Mouse (Mus musculus): ENCODE measurements around the gene Actr2. TPM values are rescaled to one million over a fixed set of nuclear protein-coding genes. Genes with fewer than 3 reads are reported as not detected.
A peak's percentile ranks its signal among the peaks of the same experiment; 100 is the strongest.

Gene Actr2
- polyA plus RNA-seq, 2 experiments = 30.3 to 31.0 TPM

DNA sequence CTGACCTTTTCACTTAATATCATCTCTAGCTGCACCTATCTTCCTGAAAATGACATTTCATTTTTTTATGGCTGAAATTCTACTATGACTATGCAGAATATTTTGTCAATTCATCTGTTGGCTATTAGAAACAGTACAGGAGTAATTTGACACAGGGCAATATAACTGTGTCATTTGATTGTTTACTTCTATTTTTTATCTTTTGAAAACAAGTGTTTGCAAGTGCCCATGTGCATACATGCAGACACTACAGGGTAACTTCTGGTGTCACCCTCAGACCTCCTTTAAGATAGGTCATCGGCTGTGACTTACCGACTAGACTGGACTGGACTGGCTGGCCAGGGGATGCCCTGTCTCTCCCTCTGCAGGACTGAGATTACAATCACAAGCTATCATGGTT lies 8.8 kb downstream of the Actr2 start:
- WGBS (ENCODE audit: insufficient replicate concordance) = 79% methylated on average over 2 of the region's 2 CpGs
- H3K9me3 ChIP-seq (ENCODE audit: control insufficient read depth, low read length) = no peaks in the 10 kb centered on the region
- H3K27ac ChIP-seq = peak overlapping the region; percentile 39; the same call in 1 of the 2 replicates
- H3K4me1 ChIP-seq (replicated peaks; ENCODE audit: control insufficient read depth in 2 of 2, insufficient read depth in 2 of 2, low read length in 1 of 2) = peaks cover 10 to 14% of the 10 kb centered on the region in 2 experiments
- H3K4me3 ChIP-seq (ENCODE audit: insufficient read depth in 1 of 2, low read depth in 2 of 2, low read length in 2 of 2) = no peak overlapping the region
- H3K27me3 ChIP-seq (ENCODE audit: control insufficient read depth, insufficient read depth, low read length) = no peaks in the 10 kb centered on the region
- no peak for TF ChIP-seq CTCF (IDR thresholded peaks at IDR 0.05; ENCODE audit: low read depth)
- TF ChIP-seq EP300 (IDR thresholded peaks at IDR 0.05; ENCODE audit: low read depth) = no peak
- no peak overlapping the region for H3K4me2 ChIP-seq (ENCODE audit: low read depth)
- H3K36me3 ChIP-seq (replicated peaks; ENCODE audit: control insufficient read depth, insufficient read depth, low read depth) = peaks cover 15% of the 10 kb centered on the region
- DNase-seq (ENCODE audit: low read depth in 3 of 3, low spot score in 3 of 3) = no peak
- no peak overlapping the region for H3K9ac ChIP-seq (replicated peaks)
- ATAC-seq (ENCODE audit: insufficient read depth) = peak; percentile 56

DNA sequence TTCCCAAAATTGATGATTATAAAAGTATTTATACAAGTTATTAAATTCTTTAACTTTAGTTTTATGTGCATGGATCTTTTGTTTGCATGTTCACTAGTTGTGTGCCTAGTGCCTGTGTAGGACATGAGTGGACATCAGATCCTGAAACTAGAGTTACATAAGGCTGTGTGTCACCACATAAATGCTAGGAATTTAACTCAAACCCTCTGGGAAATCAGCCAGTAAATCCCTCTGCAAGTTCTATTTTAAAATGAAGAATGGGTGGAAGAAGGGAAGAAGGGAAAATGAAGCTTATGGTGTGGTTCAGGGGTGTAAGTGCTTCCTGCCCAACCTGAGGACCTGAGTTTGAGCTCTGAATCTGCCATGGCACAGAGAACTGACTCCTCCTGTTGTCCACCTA lies 26.4 kb downstream of the Actr2 start:
- ATAC-seq (ENCODE audit: insufficient read depth) = no peak
- no peak for DNase-seq (ENCODE audit: low read depth in 3 of 3, low spot score in 3 of 3)
- H3K36me3 ChIP-seq (replicated peaks; ENCODE audit: control insufficient read depth, insufficient read depth, low read depth) = peaks cover 22% of the 10 kb centered on the region

DNA sequence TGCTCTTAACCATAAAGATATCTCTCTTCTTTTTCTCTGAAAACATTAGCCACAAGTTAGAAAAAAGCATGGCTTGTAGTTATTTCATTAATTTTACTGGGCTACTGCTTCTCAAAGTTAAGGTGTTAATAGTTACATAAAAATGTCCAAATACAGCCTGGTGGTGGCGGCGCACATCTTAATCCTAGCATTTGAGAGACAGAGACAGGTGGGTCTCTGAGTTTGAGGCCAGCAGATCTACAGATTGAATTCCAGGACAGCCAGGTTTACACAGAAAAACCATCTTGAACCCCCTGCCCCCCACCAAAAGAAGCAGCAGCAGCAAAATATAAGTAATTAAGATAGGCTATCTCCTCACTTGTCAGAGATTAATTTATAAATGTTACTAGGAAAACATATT lies 27.1 kb downstream of the Actr2 start:
- Histone ChIP-seq H3K4me1 (replicated peaks; ENCODE audit: control insufficient read depth in 2 of 2, insufficient read depth in 2 of 2, low read length in 1 of 2) (no peaks in the 10 kb centered on the region), H3K4me2 (ENCODE audit: low read depth) (no peak overlapping the region), H3K4me3 (ENCODE audit: insufficient read depth in 1 of 2, low read depth in 2 of 2, low read length in 2 of 2) (no peak overlapping the region), H3K27ac (no peak overlapping the region), H3K9me3 (ENCODE audit: control insufficient read depth, low read length) (no peaks in the 10 kb centered on the region), H3K36me3 (replicated peaks; ENCODE audit: control insufficient read depth, insufficient read depth, low read depth) (peaks cover 24% of the 10 kb centered on the region), H3K9ac (replicated peaks) (no peak overlapping the region), H3K27me3 (ENCODE audit: control insufficient read depth, insufficient read depth, low read length) (no peaks in the 10 kb centered on the region)
- DNase-seq (ENCODE audit: low read depth in 3 of 3, low spot score in 3 of 3) (no peak), ATAC-seq (ENCODE audit: insufficient read depth) (no peak)
- 85% methylated on average over 2 of the region's 2 CpGs for WGBS (ENCODE audit: insufficient replicate concordance)
- TF ChIP-seq EP300 (IDR thresholded peaks at IDR 0.05; ENCODE audit: low read depth) (no peak), CTCF (IDR thresholded peaks at IDR 0.05; ENCODE audit: low read depth) (no peak)

More for the DNA sequence above, 26.4 kb downstream of the Actr2 start:
- H3K9me3 ChIP-seq (ENCODE audit: control insufficient read depth, low read length) = no peaks in the 10 kb centered on the region
- H3K4me2 ChIP-seq (ENCODE audit: low read depth) = no peak overlapping the region
- no peaks in the 10 kb centered on the region for H3K27me3 ChIP-seq (ENCODE audit: control insufficient read depth, insufficient read depth, low read length)
- H3K9ac ChIP-seq (replicated peaks) = no peak overlapping the region
- no peak overlapping the region for H3K4me3 ChIP-seq (ENCODE audit: insufficient read depth in 1 of 2, low read depth in 2 of 2, low read length in 2 of 2)
- no peak overlapping the region for H3K27ac ChIP-seq
- no peaks in the 10 kb centered on the region for H3K4me1 ChIP-seq (replicated peaks; ENCODE audit: control insufficient read depth in 2 of 2, insufficient read depth in 2 of 2, low read length in 1 of 2)
- TF ChIP-seq EP300 (IDR thresholded peaks at IDR 0.05; ENCODE audit: low read depth) (no peak), CTCF (IDR thresholded peaks at IDR 0.05; ENCODE audit: low read depth) (no peak)

DNA sequence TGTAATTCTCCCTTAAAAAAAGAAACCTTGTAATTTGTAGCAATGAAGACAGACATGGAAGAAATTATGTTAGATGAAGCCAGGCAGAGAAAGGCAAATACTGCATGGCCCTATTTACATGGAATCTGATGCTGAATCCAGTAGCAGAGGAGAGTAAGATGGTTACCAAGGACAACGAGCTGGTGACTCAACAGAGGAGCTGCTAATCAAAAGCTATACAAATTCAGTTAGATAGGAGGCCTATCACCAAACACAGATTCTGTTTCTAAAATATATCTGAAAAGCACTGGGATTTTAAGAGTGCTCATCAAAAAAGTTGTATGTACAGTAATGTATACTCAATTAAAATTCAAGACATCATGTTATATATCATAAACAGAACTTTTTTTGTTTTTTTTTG lies 37.3 kb downstream of the Actr2 start:
- Histone ChIP-seq H3K27me3 (ENCODE audit: control insufficient read depth, insufficient read depth, low read length) (no peaks in the 10 kb centered on the region), H3K27ac (no peak overlapping the region), H3K4me3 (ENCODE audit: insufficient read depth in 1 of 2, low read depth in 2 of 2, low read length in 2 of 2) (no peak overlapping the region), H3K36me3 (replicated peaks; ENCODE audit: control insufficient read depth, insufficient read depth, low read depth) (peaks cover 65% of the 10 kb centered on the region), H3K9ac (replicated peaks) (no peak overlapping the region), H3K9me3 (ENCODE audit: control insufficient read depth, low read length) (no peaks in the 10 kb centered on the region), H3K4me1 (replicated peaks; ENCODE audit: control insufficient read depth in 2 of 2, insufficient read depth in 2 of 2, low read length in 1 of 2) (no peaks in the 10 kb centered on the region), H3K4me2 (ENCODE audit: low read depth) (no peak overlapping the region)
- DNase-seq (ENCODE audit: low read depth in 3 of 3, low spot score in 3 of 3) (no peak), ATAC-seq (ENCODE audit: insufficient read depth) (no peak)
- no peak for TF ChIP-seq EP300 (IDR thresholded peaks at IDR 0.05; ENCODE audit: low read depth)
- no peak for TF ChIP-seq CTCF (IDR thresholded peaks at IDR 0.05; ENCODE audit: low read depth)
- WGBS (ENCODE audit: insufficient replicate concordance) = 45% methylated on average over 1 of the region's 1 CpGs

DNA sequence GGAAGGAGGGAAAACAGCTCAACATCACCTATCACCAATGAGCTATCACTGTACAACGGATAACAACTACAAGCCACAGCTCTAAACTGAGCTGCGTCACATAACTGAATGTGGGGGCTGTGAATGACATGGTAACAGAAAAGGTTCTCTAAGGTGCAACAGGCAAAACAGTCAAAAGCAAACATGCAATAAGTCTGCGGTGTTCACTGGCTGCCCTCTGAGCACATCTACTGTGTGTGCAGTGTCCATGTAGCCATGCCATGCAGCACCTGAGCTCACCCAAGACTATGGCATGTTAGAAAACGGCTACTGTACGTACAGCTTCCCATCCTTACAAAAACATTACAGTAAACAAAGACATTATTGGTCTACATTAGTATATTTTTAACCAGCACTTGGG lies 39.9 kb downstream of the Actr2 start:
- no peaks in the 10 kb centered on the region for H3K27me3 ChIP-seq (ENCODE audit: control insufficient read depth, insufficient read depth, low read length)
- no peak overlapping the region for H3K4me2 ChIP-seq (ENCODE audit: low read depth)
- WGBS (ENCODE audit: insufficient replicate concordance) = 82% methylated on average over 5 of the region's 5 CpGs
- H3K4me1 ChIP-seq (replicated peaks; ENCODE audit: control insufficient read depth in 2 of 2, insufficient read depth in 2 of 2, low read length in 1 of 2) = no peaks in the 10 kb centered on the region
- DNase-seq (ENCODE audit: low read depth in 3 of 3, low spot score in 3 of 3) (no peak), ATAC-seq (ENCODE audit: insufficient read depth) (no peak)
- no peak overlapping the region for H3K4me3 ChIP-seq (ENCODE audit: insufficient read depth in 1 of 2, low read depth in 2 of 2, low read length in 2 of 2)
- no peak overlapping the region for H3K9ac ChIP-seq (replicated peaks)
- no peaks in the 10 kb centered on the region for H3K9me3 ChIP-seq (ENCODE audit: control insufficient read depth, low read length)
- H3K36me3 ChIP-seq (replicated peaks; ENCODE audit: control insufficient read depth, insufficient read depth, low read depth) = peaks cover 44% of the 10 kb centered on the region
- no peak overlapping the region for H3K27ac ChIP-seq
- TF ChIP-seq CTCF (IDR thresholded peaks at IDR 0.05; ENCODE audit: low read depth) = no peak
- no peak for TF ChIP-seq EP300 (IDR thresholded peaks at IDR 0.05; ENCODE audit: low read depth)

All from liver, embryonic 14.5 days (tissue).